Mouse (Mus musculus): ENCODE results near the gene Gstt4.

DNA sequence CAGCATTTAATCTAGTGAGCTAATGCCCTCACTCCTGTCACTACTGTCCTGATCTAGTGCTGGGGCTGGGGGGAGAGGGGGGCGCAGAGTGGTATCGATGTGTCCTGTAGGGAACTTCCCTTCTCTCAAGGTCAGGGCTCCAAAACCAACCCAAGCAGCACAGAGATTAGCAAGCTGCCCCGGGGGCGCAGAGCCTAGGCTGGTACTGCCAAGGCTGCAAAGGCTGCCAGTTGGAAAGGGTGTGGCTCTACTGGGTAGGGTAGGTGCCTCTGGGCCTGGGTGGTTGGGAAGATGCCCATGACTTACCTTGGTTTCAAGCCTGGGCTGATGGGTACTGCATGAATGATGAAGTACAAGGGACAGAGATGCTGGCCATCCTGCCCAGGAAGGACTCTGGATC is 35.3 kb upstream of the Gstt4 start:
- TF ChIP-seq USF1 (IDR thresholded peaks at IDR 0.05; ENCODE audit: low read depth) (no peak), CTCF (IDR thresholded peaks at IDR 0.05; ENCODE audit: control insufficient read depth, insufficient read depth, insufficient read length) (no peak)

Data from C2C12 (cell line).